ENCODE assay signal across 8 mouse cellular contexts in the genomic region with DNA sequence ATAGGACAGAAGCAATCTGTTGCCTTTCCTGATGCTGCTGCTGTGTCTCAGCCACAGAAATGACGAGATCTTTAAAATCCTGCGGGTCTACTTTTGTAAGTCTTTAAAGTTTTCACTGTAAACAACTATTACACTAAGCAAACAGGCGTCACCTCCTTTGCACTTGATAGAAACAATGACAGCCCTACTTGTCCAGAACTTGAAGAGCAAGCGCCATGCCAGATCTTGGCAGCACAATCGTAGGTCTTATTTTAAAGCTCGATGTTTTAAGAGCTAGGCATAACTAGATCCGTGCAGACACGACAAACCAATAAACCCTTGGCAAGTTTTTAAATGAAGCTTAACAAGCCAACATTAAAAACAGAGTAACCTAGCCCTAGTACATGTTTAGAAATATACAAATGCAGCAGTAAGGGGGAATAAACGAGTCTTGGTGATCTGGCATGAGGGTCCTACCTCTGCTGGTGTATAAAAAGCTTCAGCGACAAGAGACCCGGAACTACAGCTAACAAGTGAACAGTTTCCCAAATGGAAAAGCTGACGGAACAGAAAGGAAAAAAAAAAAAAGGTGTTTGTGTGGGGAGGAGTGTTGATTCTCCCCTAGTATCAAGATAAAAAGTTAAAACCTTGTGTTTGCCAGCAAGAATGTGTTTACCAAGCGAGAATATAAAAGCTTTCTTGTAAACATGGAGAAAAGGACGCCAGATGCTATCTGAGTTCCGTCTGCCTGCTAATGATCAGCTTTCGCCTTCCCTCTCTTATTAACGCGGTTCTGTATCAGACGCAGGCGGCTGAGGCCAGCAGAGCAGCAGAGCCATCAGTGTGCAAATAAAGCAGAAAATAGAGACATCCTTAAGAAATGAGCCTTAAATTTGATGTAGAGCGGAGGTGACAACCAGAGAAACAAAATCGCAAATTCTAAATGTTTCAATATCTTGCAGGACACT. TPM values are rescaled to one million over a fixed set of nuclear protein-coding genes. Genes with fewer than 3 reads are reported as not detected.
DNase-seq lines count a peak whose midpoint lies in the region; ATAC-seq lines count a peak whose summit lies in the region.

No protein-coding gene starts in this region.

- H3K4me2 ChIP-seq in kidney, embryonic 14.5 days (replicated peaks; ENCODE audit: low read depth, low read length): peak overlapping the region; percentile 71
- peak overlapping the region; percentile 70 for H3K4me2 ChIP-seq in hindbrain, embryonic 15.5 days

- H3K36me3 ChIP-seq in kidney, embryonic 14.5 days (ENCODE audit: control insufficient read depth, insufficient read depth, low read length): no peaks in the 10 kb centered on the region
- H3K36me3 ChIP-seq in hindbrain, embryonic 15.5 days: no peaks in the 10 kb centered on the region

- H3K4me1 ChIP-seq in kidney, embryonic 14.5 days (ENCODE audit: control insufficient read depth, insufficient read depth, low read length): peaks cover 23% of the 10 kb centered on the region; the same call in 1 of the 2 replicates
- H3K4me1 ChIP-seq in hindbrain, embryonic 15.5 days (replicated peaks): peaks cover 48% of the 10 kb centered on the region

- H3K9ac ChIP-seq in kidney, embryonic 14.5 days (ENCODE audit: low read depth, low read length): 0 out of 2 replicates have a peak overlapping the region, but pooled peaks have one; percentile 18
- H3K9ac ChIP-seq in hindbrain, embryonic 15.5 days: peak overlapping the region; percentile 53

- no peak for ATAC-seq in kidney, embryonic 14.5 days (ENCODE audit: low FRiP score, low TSS enrichment)
- no peak for ATAC-seq in hindbrain, embryonic 15.5 days (ENCODE audit: low FRiP score, low read depth)

- H3K4me3 ChIP-seq in kidney, embryonic 14.5 days (ENCODE audit: low read length): peak overlapping the region; percentile 63
- peak overlapping the region; percentile 81 for H3K4me3 ChIP-seq in hindbrain, embryonic 15.5 days

- no peak overlapping the region for H3K27ac ChIP-seq in kidney, embryonic 14.5 days (ENCODE audit: low read depth, low read length)
- H3K27ac ChIP-seq in hindbrain, embryonic 15.5 days (replicated peaks): peak overlapping the region; percentile 94

- H3K27me3 ChIP-seq in kidney, embryonic 14.5 days (ENCODE audit: control insufficient read depth, insufficient read depth, low read length): peaks cover 72% of the 10 kb centered on the region
- peaks cover 5% of the 10 kb centered on the region; the same call in 1 of the 2 replicates for H3K27me3 ChIP-seq in hindbrain, embryonic 15.5 days

- WGBS in kidney, embryonic 14.5 days: 5% methylated on average over 22 of the region's 22 CpGs
- 2% methylated on average over 22 of the region's 22 CpGs for WGBS in hindbrain, embryonic 15.5 days

- no peaks in the 10 kb centered on the region for H3K9me3 ChIP-seq in kidney, embryonic 14.5 days (ENCODE audit: control insufficient read depth, low read length)
- no peaks in the 10 kb centered on the region for H3K9me3 ChIP-seq in hindbrain, embryonic 15.5 days

- DNase-seq in kidney, adult 8-10 months: no peak
- peak; percentile 67 for DNase-seq in embryo, embryonic 10.5 days (ENCODE audit: low spot score)
- peak; percentile 27 for DNase-seq in lung, postnatal 14 days
- DNase-seq in ovary, postnatal 14 days (ENCODE audit: low spot score): no peak
- no peak for DNase-seq in gastrocnemius, postnatal 25 days
- DNase-seq in right cerebral cortex, postnatal 14 days: no peak

RNA-seq across cellular contexts. Expression of a gene that starts 2.6 kb away (rescaled TPM):
- 2.1 and 2.7 TPM in 2 replicates for polyA plus RNA-seq in kidney, embryonic 14.5 days (2014; fragmentation: Nextera tagmentation; extraction: Ambion mirVana)
- polyA plus RNA-seq in hindbrain, embryonic 15.5 days (2015; fragmentation: Nextera tagmentation; extraction: Ambion mirVana): 16.0 and 24.2 TPM in 2 replicates
- 1 to 10 TPM in 1 of 2 experiments, not detected in 1; 7.7 TPM for total RNA-seq in gastrocnemius, postnatal 25 days (2021)

Comparison
In these comparisons a context has a peak if more than half of its experiments do, and no peak if none do; other contexts are left out.
1. DNase-seq: peak in embryo, embryonic 10.5 days (single experiment) and lung, postnatal 14 days (single experiment); none in kidney, adult 8-10 months (0 of 2), ovary, postnatal 14 days (single experiment), gastrocnemius, postnatal 25 days (single experiment) and right cerebral cortex, postnatal 14 days (single experiment).